Mouse (Mus musculus): ENCODE measurements around the gene Dbnl. TPM values are rescaled to one million over a fixed set of nuclear protein-coding genes. Genes with fewer than 3 reads are reported as not detected.
"Not testable (repeated sequence)": the region's sequence is repeated elsewhere in the genome, so short reads cannot be mapped to it uniquely, and the experiment has no call there.

The Dbnl gene
- polyA plus RNA-seq, 1 experiment from 2014 or later = 120 TPM

GRCm38 (mm10) chr11:5802457-5803217, 14.3 kb downstream of the Dbnl start:
- ATAC-seq = no peak
- no peak for DNase-seq (ENCODE audit: low read depth, low spot score)
- in situ Hi-C loops (cut with MboI; ENCODE audit: low pct_unique_long_range_greater_than_20kb) = no loop called here
- H3K27me3 ChIP-seq = no peaks in the 10 kb centered on the region
- CTCF ChIA-PET = interaction anchor here (1.1 to 2.0 kb wide), 2 partner anchors 10 to 13 kb away, joined by 3 to 4 read pairs; no protein-coding TSS in a partner anchor
- POLR2A ChIA-PET = interaction anchor here (0.9 to 1.4 kb wide), 2 partner anchors 14 to 15 kb away, joined by 3 to 4 read pairs; no protein-coding TSS in a partner anchor
- TF ChIP-seq CTCF (IDR thresholded peaks at IDR 0.05) = no peak

DNA sequence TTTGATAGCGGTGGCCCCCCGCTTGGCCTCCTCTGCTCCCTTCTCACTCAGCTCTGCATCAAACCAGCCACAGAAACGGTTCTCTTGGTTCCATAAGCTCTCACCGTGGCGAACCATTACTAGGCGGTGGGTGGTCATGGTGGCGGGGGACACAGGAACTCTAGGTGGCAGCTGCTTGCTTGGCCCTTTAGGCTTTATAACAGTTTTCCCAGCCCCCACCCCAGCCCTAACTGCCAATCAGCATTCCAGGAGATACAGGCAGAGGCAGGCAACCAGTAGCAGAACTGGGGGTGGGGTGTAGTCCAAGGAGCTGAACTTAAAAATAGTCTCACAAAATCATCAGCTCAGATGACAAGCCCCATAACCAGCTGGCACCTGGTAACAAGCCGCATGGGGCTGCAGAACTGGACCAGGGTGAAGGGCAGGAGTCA, 15.3 kb downstream of the Dbnl start, which contains the start of gene Pgam2:
TSS of gene Pgam2 (minus strand) at position 183 of the 431 bp plus-strand sequence.
- ATAC-seq (no peak), DNase-seq (ENCODE audit: low read depth, low spot score) (no peak)
- POLR2A ChIA-PET = interaction anchor here (0.9 to 1.4 kb wide), 2 partner anchors 13 to 14 kb away, joined by 3 to 4 read pairs; no protein-coding TSS in a partner anchor
- in situ Hi-C loops (cut with MboI; ENCODE audit: low pct_unique_long_range_greater_than_20kb) = no loop called here
- CTCF ChIA-PET = interaction anchor here (1.1 to 2.0 kb wide), 3 partner anchors 11 to 33 kb away, joined by 3 to 4 read pairs (median 4); no protein-coding TSS in a partner anchor
- TF ChIP-seq CTCF (IDR thresholded peaks at IDR 0.05) = no peak
- H3K27me3 ChIP-seq = no peaks in the 10 kb centered on the region

DNA sequence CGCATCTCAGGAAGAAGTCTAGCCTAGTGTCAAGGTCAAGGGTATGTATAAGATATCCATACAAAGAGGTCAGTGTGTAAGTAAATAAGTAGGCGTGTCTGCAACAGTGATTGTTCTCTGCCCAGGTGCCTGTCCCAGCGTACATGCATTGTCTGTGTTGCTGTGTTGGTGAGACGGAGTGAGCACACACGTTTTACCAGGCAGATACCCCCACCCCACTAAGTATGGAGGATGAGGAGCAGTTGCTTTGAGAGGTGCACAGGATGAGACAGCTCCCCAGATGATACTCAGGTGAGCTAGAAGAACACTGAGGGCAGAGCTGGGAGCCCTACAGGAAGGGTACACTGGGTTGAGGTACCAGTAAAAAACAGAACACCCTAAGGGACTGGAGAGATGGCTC, 15.9 kb downstream of the Dbnl start:
- no peak for DNase-seq (ENCODE audit: low read depth, low spot score)
- in situ Hi-C loops (cut with MboI; ENCODE audit: low pct_unique_long_range_greater_than_20kb) = no loop called here
- TF ChIP-seq CTCF (IDR thresholded peaks at IDR 0.05) = no peak
- ChIA-PET POLR2A (interaction anchor here (1.4 kb wide), 1 partner anchor 14 kb away, joined by 4 read pairs; no protein-coding TSS in a partner anchor), CTCF (interaction anchor here (1.1 to 2.0 kb wide), 2 partner anchors 12 to 32 kb away, joined by 4 read pairs; no protein-coding TSS in a partner anchor)
- no peak for ATAC-seq
- H3K27me3 ChIP-seq = no peaks in the 10 kb centered on the region

DNA sequence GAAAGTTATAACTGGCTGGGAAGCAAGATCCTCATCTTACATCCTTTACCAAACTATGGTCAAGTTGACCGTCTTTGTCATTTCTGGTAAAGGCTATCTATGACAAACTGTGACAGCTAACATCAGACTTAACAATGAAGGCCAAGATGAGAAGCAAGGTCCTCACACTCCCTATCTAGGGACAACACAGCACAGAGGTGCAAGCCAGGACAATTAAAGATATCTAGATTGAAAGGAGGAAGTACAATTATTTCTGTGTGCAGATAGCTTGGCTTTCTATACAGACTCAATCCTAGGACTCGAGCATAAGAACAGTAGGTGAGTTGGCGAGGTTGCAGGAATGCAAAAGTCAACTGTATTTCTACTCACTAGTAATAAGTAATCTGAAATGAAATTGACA, 17.4 kb downstream of the Dbnl start:
- no peak for ATAC-seq
- TF ChIP-seq CTCF (IDR thresholded peaks at IDR 0.05) = no peak
- H3K27me3 ChIP-seq = no peaks in the 10 kb centered on the region
- ChIA-PET CTCF (no interaction called here), POLR2A (no interaction called here)
- in situ Hi-C loops (cut with MboI; ENCODE audit: low pct_unique_long_range_greater_than_20kb) = no loop called here
- no peak for DNase-seq (ENCODE audit: low read depth, low spot score)

DNA sequence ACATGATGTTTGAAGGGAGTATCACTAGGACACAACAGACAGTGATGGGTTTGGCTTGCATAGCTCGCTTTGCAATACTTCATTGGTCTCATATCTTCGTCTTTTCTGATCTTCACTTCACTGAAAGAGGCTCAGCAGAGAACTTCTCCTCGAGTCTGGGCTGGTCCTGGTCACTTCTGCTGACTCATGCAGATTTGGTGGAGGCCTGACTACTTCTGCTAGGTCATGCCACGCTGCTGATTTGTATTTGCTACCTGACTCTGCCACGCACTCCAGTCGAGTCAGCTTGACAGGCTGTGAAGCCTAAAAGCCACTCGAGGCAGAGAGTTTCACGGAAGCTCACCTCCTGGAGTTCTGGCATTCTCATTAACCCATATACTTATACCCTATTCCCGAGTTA, 19.7 kb downstream of the Dbnl start:
- in situ Hi-C loops (cut with MboI; ENCODE audit: low pct_unique_long_range_greater_than_20kb) = no loop called here
- CTCF ChIA-PET = no interaction called here
- no peak for ATAC-seq
- no peaks in the 10 kb centered on the region for H3K27me3 ChIP-seq
- no peak for DNase-seq (ENCODE audit: low read depth, low spot score)
- POLR2A ChIA-PET = no interaction called here
- no peak for TF ChIP-seq CTCF (IDR thresholded peaks at IDR 0.05)

GRCm38 (mm10) chr11:5809487-5809886, 21.2 kb downstream of the Dbnl start:
- DNase-seq (ENCODE audit: low read depth, low spot score); in situ Hi-C loops (cut with MboI; ENCODE audit: low pct_unique_long_range_greater_than_20kb); H3K27me3 ChIP-seq; POLR2A ChIA-PET; ATAC-seq; CTCF ChIA-PET: not testable (repeated sequence)

DNA sequence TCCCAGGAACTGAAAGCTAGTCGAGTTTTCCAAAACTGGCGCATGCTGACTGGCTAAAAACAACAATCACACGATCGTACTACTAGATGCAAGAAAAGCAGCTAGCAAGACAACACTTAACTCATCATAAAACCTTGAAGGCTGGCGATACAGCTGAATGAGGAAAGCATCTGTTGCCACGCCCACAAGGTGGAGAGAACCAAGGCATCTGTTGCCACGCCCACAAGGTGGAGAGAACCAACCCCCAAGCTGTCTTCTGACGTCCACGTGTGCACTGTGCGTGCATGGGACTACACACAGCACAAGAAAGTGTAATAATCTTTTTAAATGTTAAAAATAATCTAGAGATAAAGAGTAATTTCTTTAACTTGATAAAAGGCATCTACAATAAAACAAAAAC, 25.1 kb downstream of the Dbnl start:
- CTCF ChIA-PET = no interaction called here
- in situ Hi-C loops (cut with MboI; ENCODE audit: low pct_unique_long_range_greater_than_20kb) = no loop called here
- DNase-seq (ENCODE audit: low read depth, low spot score) (no peak), ATAC-seq (no peak)
- no peak for TF ChIP-seq CTCF (IDR thresholded peaks at IDR 0.05)
- POLR2A ChIA-PET = no interaction called here
- no peaks in the 10 kb centered on the region for H3K27me3 ChIP-seq

- no peak for TF ChIP-seq CTCF (IDR thresholded peaks at IDR 0.05)
- no peaks in the 10 kb centered on the region for H3K27me3 ChIP-seq
- DNase-seq (ENCODE audit: low read depth, low spot score) = no peak
- ChIA-PET POLR2A (no interaction called here), CTCF (no interaction called here)
- no peak for ATAC-seq
- in situ Hi-C loops (cut with MboI; ENCODE audit: low pct_unique_long_range_greater_than_20kb) = no loop called here
These were observed 30.9 kb downstream of the Dbnl start for GRCm38 (mm10) chr11:5819223-5819622.

DNA sequence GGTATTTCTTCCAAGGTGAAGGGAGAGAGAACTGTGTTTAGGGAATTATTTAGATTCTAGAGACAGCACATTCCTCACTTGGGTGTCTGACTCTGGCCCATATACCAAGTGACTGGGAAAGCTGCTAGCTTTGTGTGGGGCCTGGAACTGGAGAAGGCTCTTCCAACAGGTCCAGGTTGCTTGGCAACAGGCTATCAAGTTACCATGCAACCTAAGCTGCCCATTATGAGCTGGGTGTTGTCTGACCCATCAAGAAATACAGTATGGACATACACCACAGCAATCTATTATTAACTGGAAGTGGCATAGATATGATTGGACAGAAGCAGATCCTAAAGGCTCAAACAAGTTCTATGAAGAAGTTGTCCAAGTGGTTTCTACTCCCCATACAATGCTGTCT, 37.1 kb downstream of the Dbnl start:
- ChIA-PET POLR2A (no interaction called here), CTCF (interaction anchor here (1.1 kb wide), 2 partner anchors 14 to 61 kb away, joined by 3 read pairs; no protein-coding TSS in a partner anchor)
- no peaks in the 10 kb centered on the region for H3K27me3 ChIP-seq
- ATAC-seq (no peak), DNase-seq (ENCODE audit: low read depth, low spot score) (no peak)
- in situ Hi-C loops (cut with MboI; ENCODE audit: low pct_unique_long_range_greater_than_20kb) = no loop called here
- TF ChIP-seq CTCF (IDR thresholded peaks at IDR 0.05) = no peak

DNA sequence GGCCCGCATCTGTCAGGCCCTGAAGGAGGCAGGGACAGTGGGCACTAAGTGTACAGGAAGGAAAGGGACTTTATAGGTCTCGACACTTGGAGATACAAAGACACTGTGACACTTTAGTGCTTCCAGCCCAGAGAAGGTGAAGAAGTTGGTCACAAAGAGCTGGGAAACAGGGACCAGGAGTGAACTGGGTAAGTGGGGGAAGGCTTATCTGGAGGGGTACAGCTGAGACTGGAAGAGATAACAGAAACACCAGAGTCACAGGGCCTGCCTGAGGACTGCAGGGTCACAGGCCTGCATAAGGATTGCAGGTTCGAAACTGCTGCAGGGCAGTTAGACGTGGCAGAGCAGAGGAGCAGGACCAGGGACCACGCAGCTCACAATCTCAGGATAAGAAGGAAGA, 39.6 kb downstream of the Dbnl start:
- TF ChIP-seq CTCF (IDR thresholded peaks at IDR 0.05) = no peak
- H3K27me3 ChIP-seq = no peaks in the 10 kb centered on the region
- POLR2A ChIA-PET = no interaction called here
- in situ Hi-C loops (cut with MboI; ENCODE audit: low pct_unique_long_range_greater_than_20kb) = no loop called here
- CTCF ChIA-PET = interaction anchor here (1.1 kb wide), 2 partner anchors 39 to 59 kb away, joined by 3 read pairs; no protein-coding TSS in a partner anchor
- no peak for ATAC-seq
- DNase-seq (ENCODE audit: low read depth, low spot score) = no peak

DNA sequence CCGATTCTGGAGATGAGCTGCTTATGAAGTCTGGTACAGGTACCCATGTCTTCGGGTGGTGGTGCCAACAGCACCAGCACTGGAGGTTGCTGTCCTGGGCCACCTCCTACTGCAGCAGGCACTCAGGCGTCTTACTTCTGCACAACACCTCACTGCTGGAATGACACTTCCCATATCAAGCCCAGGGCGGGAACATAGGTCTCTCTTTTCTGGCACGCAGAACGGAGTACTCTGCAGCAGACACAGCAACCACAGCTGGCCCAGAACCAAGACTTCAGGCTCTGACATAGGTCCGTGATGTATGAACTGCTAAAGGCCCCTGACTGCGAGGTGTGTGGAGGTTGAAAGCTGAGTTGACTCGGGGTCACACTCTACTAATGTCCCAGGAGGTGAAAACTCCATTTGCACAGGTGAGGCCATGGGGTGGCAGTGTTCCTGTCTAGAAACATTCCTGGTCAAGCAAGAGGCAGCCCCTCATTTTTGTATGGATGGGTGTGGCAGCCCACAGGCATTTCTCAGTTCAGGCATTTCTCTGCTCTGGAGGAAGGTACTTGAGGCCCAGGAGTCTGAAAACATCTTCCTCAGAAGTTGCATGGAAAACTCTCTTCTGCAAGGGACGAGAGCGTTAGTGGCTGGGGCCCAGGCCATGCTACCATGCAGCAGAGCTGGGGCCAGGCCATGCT, 40.4 kb downstream of the Dbnl start:
- in situ Hi-C loops (cut with MboI; ENCODE audit: low pct_unique_long_range_greater_than_20kb) = no loop called here

More for the DNA sequence above, 40.4 kb downstream of the Dbnl start:
- no peak for TF ChIP-seq CTCF (IDR thresholded peaks at IDR 0.05)
- POLR2A ChIA-PET = no interaction called here
- DNase-seq (ENCODE audit: low read depth, low spot score) (no peak), ATAC-seq (no peak)
- CTCF ChIA-PET = interaction anchor here (1.1 kb wide), 2 partner anchors 39 to 58 kb away, joined by 3 read pairs; no protein-coding TSS in a partner anchor
- no peaks in the 10 kb centered on the region for H3K27me3 ChIP-seq

All from Patski (cell line).